Mouse (Mus musculus): ENCODE results near the gene Bcl2l15.
"Not testable (repeated sequence)": the region's sequence is repeated elsewhere in the genome, so short reads cannot be mapped to it uniquely, and the experiment has no call there.

Bcl2l15 gene

GRCm38 (mm10) chr3:103832426-103832825 is at the start of gene Bcl2l15:
Gene Bcl2l15 (plus strand): TSS chr3:103832601.
- no peak for DNase-seq (ENCODE audit: low spot score)

GRCm38 (mm10) chr3:103782844-103783609 is 49.4 kb upstream of the Bcl2l15 start:
- DNase-seq (ENCODE audit: low spot score) = no peak

GRCm38 (mm10) chr3:103787225-103787624 is 45.2 kb upstream of the Bcl2l15 start:
- no peak for DNase-seq (ENCODE audit: low spot score)

GRCm38 (mm10) chr3:103789096-103789495 is 43.3 kb upstream of the Bcl2l15 start:
- no peak for DNase-seq (ENCODE audit: low spot score)

GRCm38 (mm10) chr3:103789891-103790345 is 42.5 kb upstream of the Bcl2l15 start:
- peak; percentile 18 for DNase-seq (ENCODE audit: low spot score)

- peak; percentile 33 for DNase-seq (ENCODE audit: low spot score)
These were observed 41.9 kb upstream of the Bcl2l15 start for GRCm38 (mm10) chr3:103790346-103791145.

DNA sequence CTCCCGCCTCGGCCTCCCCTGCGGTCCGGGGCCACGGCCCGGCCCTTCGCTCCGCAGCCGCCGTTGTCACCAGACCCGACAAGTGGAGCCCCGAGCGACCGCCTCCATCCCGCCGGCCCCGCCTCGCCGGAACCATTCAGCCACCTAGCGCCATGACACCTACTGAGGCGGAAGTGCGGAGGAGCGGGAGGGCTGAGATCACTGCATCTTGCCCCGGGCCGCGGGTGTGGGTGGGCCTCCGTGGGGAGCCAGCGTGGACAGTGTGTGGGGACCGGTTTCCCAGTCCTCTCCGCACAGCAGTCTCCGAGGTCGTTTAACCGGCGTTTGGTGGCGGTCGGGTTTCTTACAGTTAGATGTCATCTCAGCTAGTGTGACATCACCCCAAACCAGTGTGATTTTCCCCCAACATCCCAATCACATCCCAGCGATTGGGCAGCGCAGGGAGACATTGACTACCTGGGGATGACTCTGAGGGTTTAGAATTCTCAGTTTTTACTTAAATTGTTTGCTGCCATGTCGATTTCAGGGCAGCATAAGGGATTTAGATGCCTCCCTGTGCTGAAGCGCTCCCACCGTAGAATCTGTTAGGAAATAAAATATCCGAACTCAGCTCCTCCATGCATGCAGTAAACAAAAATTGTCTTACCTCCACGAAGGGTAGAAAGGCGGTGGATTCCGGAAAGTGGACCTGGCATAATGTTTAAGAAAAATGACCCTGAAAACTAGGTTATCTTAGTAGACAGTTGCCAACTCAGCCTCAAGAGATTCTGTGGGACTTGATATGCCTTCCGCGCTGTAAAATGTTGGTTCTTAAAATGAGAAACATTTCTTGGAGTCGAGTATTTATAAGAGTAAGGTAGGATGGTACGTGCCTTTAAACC is 40.9 kb upstream of the Bcl2l15 start, which contains the start of gene Hipk1:
Gene Hipk1, minus strand, starts transcription at position 334 of the 881 bp plus-strand sequence.
- peak; percentile 83 for DNase-seq (ENCODE audit: low spot score)

GRCm38 (mm10) chr3:103792111-103792406 is 40.3 kb upstream of the Bcl2l15 start:
- DNase-seq (ENCODE audit: low spot score) = not testable (repeated sequence)

- no peak for DNase-seq (ENCODE audit: low spot score)
These were observed 39.8 kb upstream of the Bcl2l15 start for GRCm38 (mm10) chr3:103792566-103792965.

GRCm38 (mm10) chr3:103796389-103796788 is 36.0 kb upstream of the Bcl2l15 start:
- no peak for DNase-seq (ENCODE audit: low spot score)

GRCm38 (mm10) chr3:103799507-103799906 is 32.9 kb upstream of the Bcl2l15 start:
- no peak for DNase-seq (ENCODE audit: low spot score)

DNA sequence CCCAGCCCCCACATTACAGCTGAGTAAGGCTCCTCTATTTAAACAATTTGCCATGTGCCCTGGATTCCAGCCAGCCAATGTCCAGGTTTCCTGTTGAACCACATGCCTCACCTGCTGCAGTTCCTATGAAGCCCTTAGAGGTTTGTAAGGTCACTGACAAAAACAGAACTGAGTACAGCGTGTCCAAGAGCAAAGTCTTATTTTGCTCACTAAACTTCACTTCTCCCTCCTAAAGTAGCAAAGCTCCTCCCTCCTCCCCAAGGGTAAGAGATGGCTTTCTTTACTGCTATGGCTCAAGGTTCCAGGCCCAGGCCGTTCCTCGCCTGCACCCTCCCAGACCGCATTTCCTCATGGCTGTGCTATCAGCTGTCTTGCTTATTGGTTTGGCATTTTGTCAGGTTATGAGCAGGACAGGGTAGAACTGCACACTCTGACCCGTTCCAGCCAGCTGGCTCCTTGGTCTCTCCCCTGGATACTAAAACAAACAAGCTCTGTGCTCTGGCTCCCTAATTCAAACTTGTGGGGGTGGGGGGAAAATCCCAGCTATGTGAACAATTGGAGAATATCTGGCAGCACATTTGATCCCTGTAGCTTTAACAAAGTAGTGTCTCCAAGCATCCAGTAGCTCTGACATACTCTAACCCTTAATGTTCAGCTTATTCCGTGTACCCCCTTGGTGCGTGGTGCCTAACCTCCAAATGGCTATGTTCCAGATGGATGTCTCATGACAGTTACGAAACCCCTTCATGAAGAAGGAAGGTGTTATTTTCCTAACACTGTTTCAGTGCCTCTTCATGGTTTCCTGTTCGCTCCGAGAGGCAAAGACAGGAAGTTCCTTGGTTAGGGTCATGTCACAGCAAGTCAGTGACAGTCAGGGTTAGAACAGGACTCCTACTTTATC is 30.5 kb upstream of the Bcl2l15 start:
- DNase-seq (ENCODE audit: low spot score) = peak; percentile 54

DNA sequence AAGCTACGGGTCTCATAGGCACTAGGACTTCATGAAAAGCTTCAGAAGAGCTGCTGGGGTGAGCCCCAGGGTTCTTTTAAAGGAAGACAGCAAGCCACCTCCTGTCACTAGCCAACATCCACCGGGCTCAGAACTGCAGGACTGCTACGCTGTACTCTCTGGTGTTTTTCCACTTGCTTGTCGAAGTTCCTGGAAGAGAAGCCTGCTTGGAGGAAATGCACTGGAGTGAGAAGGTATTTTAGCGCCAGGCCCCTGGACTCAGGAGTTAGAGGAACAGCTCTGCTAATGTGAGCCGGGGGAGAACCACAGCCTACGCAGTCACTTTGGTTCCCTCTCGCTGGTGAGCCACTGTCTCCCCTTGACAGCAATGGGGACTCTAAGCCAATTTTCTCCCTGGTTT is 29.5 kb upstream of the Bcl2l15 start:
- no peak for DNase-seq (ENCODE audit: low spot score)

DNA sequence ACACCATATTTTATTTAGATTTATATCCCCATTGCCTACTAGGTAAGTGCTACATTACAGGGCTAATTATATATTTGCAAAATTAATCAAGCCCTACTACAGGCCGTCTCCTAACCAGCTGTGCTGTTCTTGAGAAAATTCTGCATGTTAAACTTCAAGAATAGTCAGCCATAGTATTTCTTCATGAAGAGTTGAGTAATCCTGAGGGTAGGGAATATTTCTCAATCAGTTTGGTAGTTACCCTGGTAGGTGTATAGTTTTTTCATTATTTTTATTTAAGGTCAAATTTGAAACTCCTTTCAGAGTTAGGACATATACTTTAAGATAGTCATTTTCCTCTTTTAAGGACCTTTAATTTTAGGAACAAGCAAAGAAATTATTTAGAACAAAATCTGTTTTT is 26.7 kb upstream of the Bcl2l15 start:
- DNase-seq (ENCODE audit: low spot score) = no peak

DNA sequence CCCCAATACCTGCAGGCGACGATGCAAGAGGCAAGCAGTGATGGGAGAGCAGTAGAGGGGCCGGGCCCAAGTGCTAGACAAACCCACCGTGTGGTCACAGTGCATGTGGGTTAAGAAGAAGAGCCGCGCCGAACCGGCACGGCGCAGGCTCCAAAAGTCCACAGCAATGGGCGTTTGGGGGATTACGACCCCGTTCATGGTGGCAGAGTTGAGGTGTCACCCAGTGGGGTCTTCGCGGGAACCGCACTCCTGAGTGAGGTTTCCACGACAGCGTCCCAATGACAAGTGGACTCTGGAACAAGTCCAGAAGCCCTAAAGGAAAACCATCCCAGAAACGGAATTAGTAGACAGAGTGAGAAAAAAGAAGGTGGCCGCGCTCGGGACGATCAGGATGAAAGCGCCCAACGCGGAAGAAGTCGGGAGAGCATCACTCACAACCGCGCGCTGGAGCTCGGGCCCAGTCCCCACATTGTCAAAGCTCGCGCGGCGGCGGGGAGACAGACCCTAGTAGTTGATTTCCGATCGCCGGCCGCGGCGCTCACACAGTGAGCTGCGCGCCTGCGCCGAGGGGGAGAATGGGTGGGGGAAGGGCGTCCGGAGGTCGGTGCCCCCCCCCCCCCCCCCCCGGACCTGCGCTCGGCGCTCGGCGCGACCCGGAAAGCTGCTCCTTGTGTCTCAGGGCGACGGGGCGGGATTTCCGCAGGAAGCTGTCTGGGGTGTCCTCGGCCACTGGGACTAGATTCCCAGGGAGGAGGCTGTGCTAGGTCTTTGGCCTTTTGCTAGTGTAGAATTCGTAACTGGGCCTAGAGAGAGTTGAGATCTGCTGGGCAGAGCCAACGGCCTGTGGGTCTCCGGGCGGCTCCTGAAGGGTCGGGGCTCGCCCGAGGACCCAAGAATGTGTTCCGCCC is 23.3 kb upstream of the Bcl2l15 start, which contains the start of the genes Dclre1b, Ap4b1 and Gm43064:
Gene Dclre1b, minus strand, starts transcription at position 554 of the 908 bp plus-strand sequence.
Gene Ap4b1, plus strand, starts transcription at position 630 of the 908 bp plus-strand sequence.
Gene Gm43064, plus strand, starts transcription at position 683 of the 908 bp plus-strand sequence.
- DNase-seq (ENCODE audit: low spot score) = peak; percentile 86

GRCm38 (mm10) chr3:103809799-103810150 is 22.6 kb upstream of the Bcl2l15 start:
- DNase-seq (ENCODE audit: low spot score) = no peak

DNA sequence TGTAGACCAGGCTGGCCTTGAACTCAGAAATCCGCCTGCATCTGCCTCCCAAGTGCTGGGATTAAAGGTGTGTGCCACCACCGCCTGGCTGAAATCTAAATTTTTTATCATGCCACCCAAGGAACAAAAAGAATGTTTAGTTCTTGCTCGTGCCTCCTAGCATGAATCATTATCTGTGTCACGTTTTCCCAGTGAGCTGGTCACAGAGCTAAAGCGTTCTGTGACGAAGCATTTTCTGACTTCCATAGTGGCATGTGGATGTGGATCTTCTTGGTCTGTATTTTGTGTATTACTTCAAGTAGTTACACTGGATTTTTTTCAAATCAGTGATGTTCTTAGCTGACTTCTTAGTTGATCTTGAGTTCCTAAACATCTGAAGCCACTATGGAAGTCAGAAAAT is 21.4 kb upstream of the Bcl2l15 start:
- no peak for DNase-seq (ENCODE audit: low spot score)

DNA sequence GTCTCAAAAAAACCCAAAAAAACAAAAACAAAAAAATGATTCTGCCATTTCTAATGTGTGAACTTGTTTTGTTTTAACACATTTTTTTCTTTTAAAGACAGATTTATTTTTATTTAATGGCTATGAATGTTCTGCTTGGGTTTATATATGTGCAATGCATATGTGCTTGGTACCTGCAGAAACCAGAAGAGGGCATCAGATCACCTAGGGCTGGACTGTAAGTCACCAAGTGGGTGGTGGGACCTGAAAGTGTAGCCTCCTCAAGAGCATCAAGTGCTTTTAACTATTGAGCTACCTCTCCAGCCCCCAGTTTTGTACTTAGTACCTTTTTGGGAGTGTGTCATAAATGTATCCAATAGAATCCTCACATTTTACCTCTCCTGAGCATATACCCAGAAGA is 4.9 kb upstream of the Bcl2l15 start:
- no peak for DNase-seq (ENCODE audit: low spot score)

- DNase-seq (ENCODE audit: low spot score) = no peak
These were observed 3.4 kb upstream of the Bcl2l15 start for GRCm38 (mm10) chr3:103829036-103829435.

DNA sequence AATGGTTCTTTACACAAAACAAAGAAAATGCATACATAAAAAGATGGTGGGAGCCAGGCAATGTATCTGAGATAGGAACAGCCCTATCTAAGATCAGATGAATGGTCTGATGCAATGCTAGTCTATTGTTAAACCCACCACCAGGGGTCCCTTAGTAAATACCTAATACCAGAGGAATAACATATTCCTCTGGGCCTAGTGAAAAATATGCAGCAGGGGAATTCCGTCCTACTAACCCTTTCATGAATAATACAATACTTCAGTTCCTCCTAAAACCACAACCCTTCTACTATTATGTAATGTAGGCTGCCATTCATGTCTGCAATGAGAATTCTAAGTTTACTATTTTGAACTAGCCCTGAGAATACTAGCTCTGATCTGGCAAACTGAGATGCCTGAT is 1.7 kb upstream of the Bcl2l15 start:
- not testable (repeated sequence) for DNase-seq (ENCODE audit: low spot score)

Data from ovary, postnatal 14 days (tissue).